Mouse (Mus musculus): ENCODE results near the gene Nlk. TPM values are rescaled to one million over a fixed set of nuclear protein-coding genes. Genes with fewer than 3 reads are reported as not detected.

Nlk gene
- polyA plus RNA-seq (2014; fragmentation: Illumina TruSeq; extraction: RNeasy Lipid Tissue Mini Kit (QIAGEN cat#74804); ENCODE audit: low read depth, low replicate concordance), result 25.2 TPM

GRCm38 (mm10) chr11:78696777-78697752 is at the start of gene Nlk:
Gene Nlk, minus strand, starts transcription at chr11:78697373.

GRCm38 (mm10) chr11:78550168-78551058 is 146.8 kb downstream of the Nlk start, which contains the start of gene Tmem97:
Gene Tmem97, minus strand, starts transcription at chr11:78550777.

GRCm38 (mm10) chr11:78536080-78536689 is 161.0 kb downstream of the Nlk start, which contains the start of the genes Tnfaip1 and Ift20:
Gene Tnfaip1, minus strand, starts transcription at chr11:78536332.
Gene Ift20, plus strand, starts transcription at chr11:78536361.

Other genes starting within 250 kb of the Nlk start
- gene Slc46a1, start 231.7 kb downstream of the Nlk start, polyA plus RNA-seq (2014; fragmentation: Illumina TruSeq; extraction: RNeasy Lipid Tissue Mini Kit (QIAGEN cat#74804); ENCODE audit: low read depth, low replicate concordance), result 0.31 TPM
- gene Sarm1, start 199.6 kb downstream of the Nlk start, polyA plus RNA-seq (2014; fragmentation: Illumina TruSeq; extraction: RNeasy Lipid Tissue Mini Kit (QIAGEN cat#74804); ENCODE audit: low read depth, low replicate concordance), result 0.15 TPM
- 0.73 TPM for gene Vtn, start 198.3 kb downstream of the Nlk start, polyA plus RNA-seq (2014; fragmentation: Illumina TruSeq; extraction: RNeasy Lipid Tissue Mini Kit (QIAGEN cat#74804); ENCODE audit: low read depth, low replicate concordance)
- not detected for gene Sebox, start 193.9 kb downstream of the Nlk start, polyA plus RNA-seq (2014; fragmentation: Illumina TruSeq; extraction: RNeasy Lipid Tissue Mini Kit (QIAGEN cat#74804); ENCODE audit: low read depth, low replicate concordance)
- 29.0 TPM for gene Tmem199, start 185.2 kb downstream of the Nlk start, polyA plus RNA-seq (2014; fragmentation: Illumina TruSeq; extraction: RNeasy Lipid Tissue Mini Kit (QIAGEN cat#74804); ENCODE audit: low read depth, low replicate concordance)
- gene Poldip2, start 185.2 kb downstream of the Nlk start, polyA plus RNA-seq (2014; fragmentation: Illumina TruSeq; extraction: RNeasy Lipid Tissue Mini Kit (QIAGEN cat#74804); ENCODE audit: low read depth, low replicate concordance), result 39.3 TPM
- 8.6 TPM for gene Tnfaip1, start 161.0 kb downstream of the Nlk start, polyA plus RNA-seq (2014; fragmentation: Illumina TruSeq; extraction: RNeasy Lipid Tissue Mini Kit (QIAGEN cat#74804); ENCODE audit: low read depth, low replicate concordance)
- 45.9 TPM for gene Ift20, start 161.0 kb downstream of the Nlk start, polyA plus RNA-seq (2014; fragmentation: Illumina TruSeq; extraction: RNeasy Lipid Tissue Mini Kit (QIAGEN cat#74804); ENCODE audit: low read depth, low replicate concordance)
- 411 TPM for gene Tmem97, start 146.6 kb downstream of the Nlk start, polyA plus RNA-seq (2014; fragmentation: Illumina TruSeq; extraction: RNeasy Lipid Tissue Mini Kit (QIAGEN cat#74804); ENCODE audit: low read depth, low replicate concordance)
- 2.8 TPM for gene Ccnq, start 54.4 kb upstream of the Nlk start, polyA plus RNA-seq (2014; fragmentation: Illumina TruSeq; extraction: RNeasy Lipid Tissue Mini Kit (QIAGEN cat#74804); ENCODE audit: low read depth, low replicate concordance)
- gene Lyrm9, start 129.2 kb upstream of the Nlk start, polyA plus RNA-seq (2014; fragmentation: Illumina TruSeq; extraction: RNeasy Lipid Tissue Mini Kit (QIAGEN cat#74804); ENCODE audit: low read depth, low replicate concordance), result 26.6 TPM
- gene Nos2, start 223.4 kb upstream of the Nlk start, polyA plus RNA-seq (2014; fragmentation: Illumina TruSeq; extraction: RNeasy Lipid Tissue Mini Kit (QIAGEN cat#74804); ENCODE audit: low read depth, low replicate concordance), result not detected

All from testis, adult 10 weeks (tissue).